Mouse (Mus musculus): ENCODE measurements around the gene Ankrd52. TPM values are rescaled to one million over a fixed set of nuclear protein-coding genes. Genes with fewer than 3 reads are reported as not detected.

Ankrd52 gene
- total RNA-seq, 1 experiment from 2014 or later: 8.9 TPM

DNA sequence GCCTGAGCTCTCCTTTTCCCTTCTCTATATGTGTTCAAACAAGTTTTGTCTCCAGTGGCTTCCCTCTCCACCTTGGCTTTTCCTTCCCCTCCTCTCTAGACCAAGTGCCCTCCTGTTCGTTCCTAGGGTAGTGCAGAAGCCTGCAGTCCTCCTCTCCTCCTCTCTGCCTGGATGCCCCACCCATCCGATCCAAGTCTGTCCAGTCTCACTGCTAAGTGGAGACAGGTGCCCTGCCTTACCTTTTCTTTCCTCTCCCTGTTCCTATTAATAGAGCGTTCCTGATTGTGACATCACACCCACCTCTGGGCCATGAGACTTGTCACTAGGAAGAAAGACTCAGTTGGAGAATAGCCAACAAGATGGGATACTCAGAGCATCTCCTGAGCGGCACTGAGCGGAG lies 37.9 kb downstream of the Ankrd52 start:
- ATAC-seq (replicated peaks in 1 of 2; ENCODE audit: insufficient read depth in 1 of 2, low FRiP score in 2 of 2, low TSS enrichment in 1 of 2, low read depth in 1 of 2, poor library complexity in 2 of 2, severe bottlenecking in 2 of 2): no peak

DNA sequence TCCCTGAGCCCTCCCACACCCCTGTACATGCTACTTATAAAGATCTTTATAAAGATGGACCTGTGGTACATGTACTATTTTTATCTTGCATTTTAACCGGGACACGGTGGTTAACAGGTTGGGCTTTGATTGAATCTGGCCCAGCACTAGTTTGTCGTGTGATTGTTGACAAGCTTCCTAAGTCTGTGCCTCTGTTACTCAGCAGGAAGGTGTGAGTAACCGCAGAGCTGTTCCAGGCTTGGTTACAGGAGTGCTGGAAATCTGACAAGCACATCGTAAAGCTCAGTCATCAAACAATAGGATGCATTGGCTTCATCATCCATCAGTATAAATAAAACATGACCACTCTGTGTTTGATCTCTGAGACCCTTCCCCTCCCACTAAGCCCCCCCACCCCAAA lies 45.5 kb downstream of the Ankrd52 start:
- no peak for ATAC-seq (replicated peaks in 1 of 2; ENCODE audit: insufficient read depth in 1 of 2, low FRiP score in 2 of 2, low TSS enrichment in 1 of 2, low read depth in 1 of 2, poor library complexity in 2 of 2, severe bottlenecking in 2 of 2)

DNA sequence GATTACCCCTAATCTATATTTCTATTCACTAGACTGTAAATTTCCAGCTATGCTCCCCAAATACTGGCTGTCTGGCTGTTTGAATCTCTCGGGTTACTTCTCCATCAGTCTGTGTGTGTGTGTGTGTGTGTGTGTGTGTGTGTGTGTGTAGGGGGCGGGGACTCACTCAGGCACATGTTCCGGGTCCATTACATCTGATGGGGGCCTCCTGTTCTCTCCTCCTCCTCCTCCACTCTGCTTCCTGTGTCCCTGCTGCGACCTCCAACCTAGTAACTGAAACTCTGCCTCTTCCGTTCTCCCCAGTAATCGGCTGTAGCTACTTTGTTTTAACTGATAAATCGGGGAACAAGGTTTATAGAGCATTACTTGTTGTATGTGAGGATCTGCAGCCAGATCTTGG lies 47.7 kb downstream of the Ankrd52 start:
- ATAC-seq (replicated peaks in 1 of 2; ENCODE audit: insufficient read depth in 1 of 2, low FRiP score in 2 of 2, low TSS enrichment in 1 of 2, low read depth in 1 of 2, poor library complexity in 2 of 2, severe bottlenecking in 2 of 2): peak; percentile 88 to 92

DNA sequence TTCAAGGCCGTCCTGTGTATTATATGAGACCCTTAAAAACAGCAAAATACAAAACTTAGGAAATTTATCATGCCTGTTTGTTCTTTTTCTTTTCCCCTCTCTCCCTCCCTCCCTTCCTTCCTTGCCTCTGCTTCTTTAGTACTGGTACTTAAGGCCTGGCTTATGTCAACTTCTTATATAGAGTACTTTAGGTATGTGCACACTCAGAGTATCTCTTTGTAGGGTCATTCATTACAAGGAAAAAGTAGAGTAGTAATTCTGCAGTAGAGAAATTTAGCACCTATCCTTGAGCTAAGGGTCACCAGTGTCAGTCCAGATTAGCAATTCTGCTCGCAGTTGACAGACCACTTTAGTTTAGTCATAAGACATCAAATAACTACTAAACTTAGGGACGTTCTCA lies 48.3 kb downstream of the Ankrd52 start:
- no peak for ATAC-seq (replicated peaks in 1 of 2; ENCODE audit: insufficient read depth in 1 of 2, low FRiP score in 2 of 2, low TSS enrichment in 1 of 2, low read depth in 1 of 2, poor library complexity in 2 of 2, severe bottlenecking in 2 of 2)

DNA sequence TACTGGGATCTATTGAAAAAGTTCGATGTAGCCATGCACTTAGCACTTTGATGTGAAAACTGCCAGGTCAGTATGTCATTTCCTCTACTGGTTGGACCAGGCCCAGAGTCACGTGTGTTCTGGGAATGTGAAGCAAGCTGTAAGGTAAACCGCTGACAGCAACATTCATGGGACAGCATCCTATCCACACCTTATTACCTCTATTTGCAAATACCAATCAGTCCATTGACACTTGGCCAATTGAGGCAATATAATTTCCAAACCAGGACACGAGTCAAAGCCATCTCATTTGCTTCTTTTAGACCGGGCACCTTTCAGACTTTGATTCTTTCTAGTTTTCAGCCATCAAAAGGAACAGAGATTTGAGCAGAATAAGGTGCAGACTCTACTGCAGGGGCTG lies 52.1 kb downstream of the Ankrd52 start:
- no peak for ATAC-seq (replicated peaks in 1 of 2; ENCODE audit: insufficient read depth in 1 of 2, low FRiP score in 2 of 2, low TSS enrichment in 1 of 2, low read depth in 1 of 2, poor library complexity in 2 of 2, severe bottlenecking in 2 of 2)

DNA sequence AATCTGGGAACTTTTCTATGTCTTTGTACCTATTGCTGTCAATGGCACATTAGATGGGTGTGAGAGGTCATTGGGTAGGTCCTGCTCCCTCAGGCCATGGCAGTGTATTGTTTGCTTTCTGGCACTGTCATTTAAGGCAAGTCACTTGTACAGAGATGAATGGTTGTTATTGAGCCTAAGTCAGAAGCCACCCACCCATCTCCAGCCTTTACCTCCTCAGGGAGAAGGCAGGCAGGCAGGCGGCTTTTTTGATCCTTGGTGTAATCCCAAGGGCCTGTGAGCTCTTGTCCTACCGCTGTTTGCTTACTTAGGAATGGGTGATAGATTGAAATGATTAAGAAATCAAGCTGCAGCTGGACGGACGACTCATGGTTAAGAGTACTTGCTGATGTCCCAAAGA lies 52.5 kb downstream of the Ankrd52 start:
- ATAC-seq (replicated peaks in 1 of 2; ENCODE audit: insufficient read depth in 1 of 2, low FRiP score in 2 of 2, low TSS enrichment in 1 of 2, low read depth in 1 of 2, poor library complexity in 2 of 2, severe bottlenecking in 2 of 2): no peak

DNA sequence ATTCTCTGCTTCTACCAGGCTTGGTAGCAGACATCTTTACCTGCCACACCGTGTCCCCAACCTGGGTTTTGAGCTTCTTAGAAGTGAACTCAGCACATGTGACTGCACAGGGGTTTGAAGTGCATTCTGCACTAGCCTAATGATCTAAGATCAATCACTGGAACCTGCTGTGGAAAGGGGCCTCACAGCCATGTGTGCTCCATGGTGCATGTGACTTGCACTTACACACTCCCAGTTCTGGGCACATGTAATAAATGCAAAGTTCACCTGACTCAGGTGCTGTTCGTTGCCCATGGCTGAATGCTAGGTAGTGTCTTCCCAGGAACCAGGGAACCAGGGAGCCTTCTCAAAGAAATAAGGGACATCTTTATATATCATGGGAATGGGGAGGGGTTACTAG lies 56.5 kb downstream of the Ankrd52 start:
- no peak for ATAC-seq (replicated peaks in 1 of 2; ENCODE audit: insufficient read depth in 1 of 2, low FRiP score in 2 of 2, low TSS enrichment in 1 of 2, low read depth in 1 of 2, poor library complexity in 2 of 2, severe bottlenecking in 2 of 2)

DNA sequence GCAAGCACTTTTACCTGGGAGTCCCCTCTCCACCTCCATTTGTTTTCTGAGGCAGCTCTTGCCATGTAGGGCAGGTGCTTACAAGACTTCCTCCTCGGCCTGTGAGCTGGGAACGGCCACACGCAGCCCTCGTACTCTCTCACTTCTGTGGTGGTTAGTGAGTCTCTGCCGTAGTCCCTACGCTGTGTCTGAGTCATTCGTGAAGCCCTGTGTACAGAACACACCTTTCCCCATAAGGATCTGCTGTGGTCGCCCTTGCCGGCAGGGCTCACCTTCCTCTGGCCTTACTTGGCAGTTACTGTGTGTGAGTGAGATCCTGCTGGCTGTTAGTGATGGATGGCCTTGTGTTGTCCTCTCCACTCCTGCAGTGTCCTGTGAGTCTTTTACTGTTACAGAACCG lies 57.8 kb downstream of the Ankrd52 start:
- peak; percentile 25 to 49; a peak in 2 of 4 replicates for ATAC-seq (replicated peaks in 1 of 2; ENCODE audit: insufficient read depth in 1 of 2, low FRiP score in 2 of 2, low TSS enrichment in 1 of 2, low read depth in 1 of 2, poor library complexity in 2 of 2, severe bottlenecking in 2 of 2)

DNA sequence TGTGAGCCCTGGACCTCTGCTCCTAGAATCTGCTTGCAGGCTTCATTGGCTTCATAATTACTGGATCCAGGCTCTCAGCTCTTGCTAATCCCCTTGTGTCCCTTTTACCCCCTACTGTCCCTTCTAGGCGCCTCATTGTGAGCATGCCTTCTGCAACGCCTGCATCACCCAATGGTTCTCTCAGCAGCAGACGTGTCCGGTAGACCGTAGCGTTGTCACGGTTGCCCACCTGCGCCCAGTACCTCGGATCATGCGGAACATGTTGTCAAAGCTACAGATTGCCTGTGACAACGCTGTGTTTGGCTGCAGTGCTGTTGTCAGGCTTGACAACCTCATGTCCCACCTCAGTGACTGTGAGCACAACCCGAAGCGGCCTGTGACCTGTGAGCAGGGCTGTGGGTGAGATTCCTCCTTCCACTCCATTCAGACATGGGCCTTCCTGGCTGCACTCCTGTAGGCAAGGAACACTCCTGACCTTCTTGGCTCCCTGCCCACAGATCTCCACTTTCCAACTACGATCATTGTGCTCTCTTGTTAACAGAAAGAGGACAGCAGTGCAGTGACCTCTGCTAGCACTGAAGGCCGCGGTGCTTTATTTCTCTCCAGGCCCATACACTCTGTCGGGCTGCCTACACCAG lies 58.4 kb downstream of the Ankrd52 start:
- no peak for ATAC-seq (replicated peaks in 1 of 2; ENCODE audit: insufficient read depth in 1 of 2, low FRiP score in 2 of 2, low TSS enrichment in 1 of 2, low read depth in 1 of 2, poor library complexity in 2 of 2, severe bottlenecking in 2 of 2)

DNA sequence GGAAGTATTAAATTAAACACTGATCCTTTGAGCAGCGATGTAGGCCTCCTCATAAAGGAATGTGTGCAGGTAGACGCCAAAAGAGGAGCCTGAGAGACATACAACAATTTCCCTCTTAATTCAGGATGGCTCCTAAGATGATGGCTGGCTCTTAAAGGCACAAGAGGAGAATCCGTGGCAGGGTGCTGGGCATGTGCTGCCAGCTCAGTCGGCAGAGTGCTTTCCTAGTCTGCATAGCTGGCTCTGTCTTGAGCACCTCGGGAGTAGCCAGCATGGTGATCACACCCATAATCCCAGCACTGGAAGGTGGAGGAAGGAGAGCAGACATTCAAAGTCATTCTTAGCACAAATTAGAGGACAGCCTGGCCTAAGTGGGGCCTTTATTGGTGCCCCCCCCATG lies 59.0 kb downstream of the Ankrd52 start:
- no peak for ATAC-seq (replicated peaks in 1 of 2; ENCODE audit: insufficient read depth in 1 of 2, low FRiP score in 2 of 2, low TSS enrichment in 1 of 2, low read depth in 1 of 2, poor library complexity in 2 of 2, severe bottlenecking in 2 of 2)

DNA sequence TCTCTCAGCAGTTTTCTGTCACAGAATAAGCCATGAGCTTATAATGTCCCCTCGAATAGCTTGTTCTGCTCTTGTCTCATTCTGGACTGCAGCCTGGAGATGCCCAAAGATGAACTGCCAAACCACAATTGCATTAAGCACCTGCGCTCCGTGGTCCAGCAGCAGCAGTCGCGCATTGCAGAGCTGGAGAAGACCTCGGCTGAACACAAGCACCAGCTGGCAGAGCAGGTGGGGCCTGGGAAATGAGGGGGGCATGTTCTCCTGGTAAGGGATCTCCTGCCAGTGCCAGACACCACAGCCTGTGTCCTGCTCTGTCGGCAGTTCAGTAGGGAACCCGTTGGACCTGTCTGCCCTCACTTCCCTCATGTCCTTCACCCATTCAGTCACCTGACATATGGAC lies 59.5 kb downstream of the Ankrd52 start:
- no peak for ATAC-seq (replicated peaks in 1 of 2; ENCODE audit: insufficient read depth in 1 of 2, low FRiP score in 2 of 2, low TSS enrichment in 1 of 2, low read depth in 1 of 2, poor library complexity in 2 of 2, severe bottlenecking in 2 of 2)

DNA sequence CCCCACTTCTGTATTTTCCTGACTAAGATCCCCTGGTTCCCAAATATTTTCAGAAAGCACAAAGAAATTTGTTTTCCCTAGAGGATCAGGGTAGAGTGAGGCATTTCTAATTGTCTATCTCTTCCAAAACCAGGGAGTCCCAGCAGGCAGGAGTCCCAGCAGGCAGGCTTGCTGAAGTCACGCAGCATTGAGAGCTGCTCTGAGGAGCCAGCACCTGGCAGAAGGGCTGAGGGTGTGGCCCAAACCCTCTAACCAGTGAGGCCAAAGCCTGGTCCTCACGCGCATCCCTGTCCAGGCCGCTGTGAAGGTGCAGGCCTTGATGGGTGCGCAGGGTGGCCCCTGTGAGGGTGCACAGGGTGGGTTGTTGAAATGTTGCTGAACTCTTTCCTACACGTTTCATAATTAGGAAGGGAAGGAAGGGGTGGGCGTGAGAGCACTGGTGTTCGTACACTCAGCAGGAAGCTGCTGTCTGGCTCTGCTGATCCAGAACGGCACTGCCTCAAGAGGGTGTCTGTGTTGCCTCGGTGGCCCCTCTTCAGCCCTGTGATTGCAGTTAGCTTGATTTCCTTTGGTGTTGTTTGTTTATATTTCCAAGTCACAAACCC lies 61.9 kb downstream of the Ankrd52 start:
- peak; percentile 48 to 54; a peak in 2 of 4 replicates for ATAC-seq (replicated peaks in 1 of 2; ENCODE audit: insufficient read depth in 1 of 2, low FRiP score in 2 of 2, low TSS enrichment in 1 of 2, low read depth in 1 of 2, poor library complexity in 2 of 2, severe bottlenecking in 2 of 2)

DNA sequence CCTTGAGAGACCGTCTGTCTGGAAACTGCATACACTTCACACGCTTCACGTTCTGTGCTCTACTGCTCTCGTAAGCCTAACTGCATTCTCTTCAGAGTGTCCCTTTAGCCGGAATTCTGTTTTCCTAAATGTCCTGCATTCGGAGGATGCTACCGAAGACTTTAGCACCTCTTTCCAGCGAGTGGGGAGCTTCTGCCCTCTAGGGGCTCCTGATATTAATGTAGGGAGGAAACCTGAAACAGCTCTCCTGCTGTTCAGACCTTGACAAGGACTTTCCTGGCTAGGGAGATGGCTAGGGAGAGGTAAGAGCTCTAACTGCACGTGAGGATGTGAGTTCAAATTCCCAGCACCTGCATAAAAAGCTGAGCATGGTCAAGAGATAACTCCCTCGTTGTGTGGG lies 63.5 kb downstream of the Ankrd52 start:
- 0 out of 4 replicates have a peak, but pooled peaks of 1 of the 2 experiments have one; percentile 46 for ATAC-seq (replicated peaks in 1 of 2; ENCODE audit: insufficient read depth in 1 of 2, low FRiP score in 2 of 2, low TSS enrichment in 1 of 2, low read depth in 1 of 2, poor library complexity in 2 of 2, severe bottlenecking in 2 of 2)

DNA sequence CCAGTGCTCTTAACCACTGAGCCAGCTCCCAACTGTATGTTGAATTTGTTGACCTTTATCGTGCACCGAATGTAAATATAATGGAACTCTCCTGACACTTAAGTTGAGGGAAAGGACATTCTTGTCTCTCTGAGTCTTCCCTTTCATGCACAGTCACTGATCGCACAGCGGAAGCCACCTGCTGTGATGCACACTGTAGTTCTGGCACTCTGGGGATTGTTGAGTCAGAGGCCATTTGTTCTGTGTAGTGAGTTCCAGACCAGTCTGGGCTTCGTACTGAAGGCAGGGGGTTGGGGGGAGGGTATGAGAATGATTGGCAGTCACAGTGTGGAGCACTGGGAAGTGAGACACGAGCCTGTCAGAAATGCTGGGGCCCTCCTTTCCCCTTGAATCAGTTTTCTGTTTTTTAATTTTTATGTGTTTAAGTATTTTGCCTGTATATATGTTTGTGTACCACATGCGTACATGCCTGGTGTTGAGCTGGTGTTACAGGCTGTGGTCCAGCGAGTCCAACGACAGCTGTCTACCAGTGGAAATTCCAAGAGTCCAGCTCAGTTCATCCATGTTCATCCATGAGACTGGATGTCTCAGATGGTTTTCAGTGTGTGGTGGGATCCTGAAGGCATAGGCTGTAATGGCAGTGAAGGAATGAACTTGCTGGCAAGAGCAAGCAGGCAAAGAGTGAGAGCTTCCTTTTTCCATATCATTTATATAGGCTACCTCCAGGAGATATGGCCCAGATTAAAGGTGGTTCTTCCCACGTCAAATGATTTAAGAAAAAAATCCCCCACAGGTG lies 64.6 kb downstream of the Ankrd52 start:
- ATAC-seq (replicated peaks in 1 of 2; ENCODE audit: insufficient read depth in 1 of 2, low FRiP score in 2 of 2, low TSS enrichment in 1 of 2, low read depth in 1 of 2, poor library complexity in 2 of 2, severe bottlenecking in 2 of 2): no peak

DNA sequence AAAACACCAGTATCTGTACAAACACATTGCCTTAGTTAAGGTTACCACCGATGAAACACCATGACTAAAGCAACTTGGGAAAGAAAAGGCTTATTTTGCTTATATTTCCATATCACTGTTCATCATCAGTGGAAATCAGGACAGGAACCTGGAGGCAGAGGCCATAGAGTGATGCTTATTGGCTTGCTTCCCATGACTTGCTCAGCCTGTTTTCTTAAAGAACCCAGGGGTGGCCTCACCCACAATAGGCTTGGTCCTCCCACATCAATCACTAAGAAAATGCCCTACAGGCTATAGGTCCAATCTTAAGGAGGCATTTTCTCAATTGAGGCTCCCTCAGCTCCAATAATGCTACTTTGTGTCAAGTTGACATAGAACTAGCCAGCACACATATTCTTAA lies 65.8 kb downstream of the Ankrd52 start:
- no peak for ATAC-seq (replicated peaks in 1 of 2; ENCODE audit: insufficient read depth in 1 of 2, low FRiP score in 2 of 2, low TSS enrichment in 1 of 2, low read depth in 1 of 2, poor library complexity in 2 of 2, severe bottlenecking in 2 of 2)

DNA sequence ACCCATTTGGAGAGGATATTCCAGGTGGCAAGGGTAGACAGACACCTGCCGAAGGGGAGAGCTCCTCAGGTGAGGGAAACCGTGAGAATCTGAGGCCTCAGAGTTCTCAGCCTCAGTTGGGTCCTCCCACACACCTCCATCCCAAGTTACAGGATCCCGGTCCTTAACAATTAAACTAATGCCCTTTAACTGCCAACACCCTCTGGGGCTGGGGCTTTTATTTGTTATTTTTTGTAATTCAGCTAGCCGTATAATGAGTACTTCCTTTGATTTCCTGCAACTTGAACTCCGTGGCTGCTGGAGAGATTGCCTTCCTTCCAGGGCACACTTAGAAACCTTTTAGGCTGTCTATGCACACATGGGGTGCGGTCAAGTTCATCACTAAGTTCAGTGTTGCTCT lies 67.4 kb downstream of the Ankrd52 start:
- no peak for ATAC-seq (replicated peaks in 1 of 2; ENCODE audit: insufficient read depth in 1 of 2, low FRiP score in 2 of 2, low TSS enrichment in 1 of 2, low read depth in 1 of 2, poor library complexity in 2 of 2, severe bottlenecking in 2 of 2)

DNA sequence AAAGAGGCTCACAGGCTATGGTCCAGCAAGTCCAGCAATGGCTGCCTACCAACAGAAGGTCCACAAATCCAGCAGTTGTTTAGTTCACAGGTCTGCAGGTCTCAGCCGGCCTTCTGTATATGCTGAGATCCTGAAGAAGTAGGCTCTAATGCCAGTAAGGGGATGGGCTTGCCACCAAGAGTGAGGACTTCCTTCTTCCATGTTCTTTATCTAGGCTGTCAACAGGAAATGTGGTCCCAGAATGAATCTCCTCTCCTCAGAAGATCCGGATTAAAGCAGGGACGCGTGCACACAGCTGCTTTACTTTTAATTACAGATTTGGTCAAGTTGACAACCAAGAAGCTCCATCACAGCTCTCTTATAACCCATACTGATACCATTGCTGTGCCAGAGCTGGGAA lies 68.5 kb downstream of the Ankrd52 start:
- no peak for ATAC-seq (replicated peaks in 1 of 2; ENCODE audit: insufficient read depth in 1 of 2, low FRiP score in 2 of 2, low TSS enrichment in 1 of 2, low read depth in 1 of 2, poor library complexity in 2 of 2, severe bottlenecking in 2 of 2)

DNA sequence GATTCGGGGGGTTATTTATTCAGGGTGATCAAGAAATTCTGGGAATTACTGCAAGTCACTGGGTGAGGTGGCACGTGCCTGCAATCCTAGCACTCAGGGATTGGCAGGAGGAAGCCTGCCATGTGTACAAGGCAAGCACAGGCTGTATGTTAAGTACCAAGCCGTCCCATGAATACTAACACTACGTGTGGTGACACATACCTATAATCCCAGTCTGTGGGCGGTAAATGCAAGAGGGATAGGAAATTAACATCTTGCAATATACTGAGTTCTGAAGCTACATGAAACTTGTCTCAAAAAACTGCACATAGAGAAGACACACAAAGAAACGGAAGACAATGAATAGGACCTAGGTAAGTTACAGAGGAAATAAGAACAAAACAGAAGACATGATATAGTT lies 74.1 kb downstream of the Ankrd52 start:
- no peak for ATAC-seq (replicated peaks in 1 of 2; ENCODE audit: insufficient read depth in 1 of 2, low FRiP score in 2 of 2, low TSS enrichment in 1 of 2, low read depth in 1 of 2, poor library complexity in 2 of 2, severe bottlenecking in 2 of 2)
